Comparison of ENCODE assay signal across 18 mouse cellular contexts in genomic region chr5:20496924-20497323, GRCm38 (mm10).
DNase-seq lines count a peak whose midpoint lies in the region; ATAC-seq and TF ChIP-seq lines count a peak whose summit lies in the region.
"Had no signal": no experiment of that assay in that cellular context is flagged by ENCODE, and none has a peak within 500 bp of the region (broad histone marks: within the 10 kb centered on the region; RNA-seq: fewer than 3 reads in every experiment).

No protein-coding gene starts in this region.

- H3K27me3 ChIP-seq in hindbrain, postnatal 0 days (ENCODE audit: insufficient read depth, low read length) = no peaks in the 10 kb centered on the region
- H3K27me3 ChIP-seq in hindbrain, embryonic 11.5 days (ENCODE audit: control insufficient read depth, insufficient read depth, low read length) = no peaks in the 10 kb centered on the region
- H3K27me3 ChIP-seq in limb, embryonic 10.5 days (ENCODE audit: low read depth, poor library complexity, severe bottlenecking) = no peaks in the 10 kb centered on the region
- no peaks in the 10 kb centered on the region for H3K27me3 ChIP-seq in thymus, adult 2 months (ENCODE audit: control insufficient read depth, insufficient read depth, low read length)
- H3K27me3 ChIP-seq: embryonic facial prominence, embryonic 13.5 days; heart, embryonic 13.5 days; hindbrain, embryonic 13.5 days had no signal

- H3K27ac ChIP-seq in hindbrain, postnatal 0 days = no peak overlapping the region
- H3K27ac ChIP-seq in hindbrain, embryonic 11.5 days (ENCODE audit: low read depth, low read length) = no peak overlapping the region
- no peak overlapping the region for H3K27ac ChIP-seq in limb, embryonic 10.5 days
- H3K27ac ChIP-seq in thymus, adult 2 months (ENCODE audit: control insufficient read depth, insufficient read depth, low read length) = peak overlapping the region; percentile 35; the same call in 1 of the 2 replicates
- H3K27ac ChIP-seq: embryonic facial prominence, embryonic 13.5 days; heart, embryonic 13.5 days; hindbrain, embryonic 13.5 days had no signal

- no peak overlapping the region for H3K9ac ChIP-seq in hindbrain, postnatal 0 days (replicated peaks; ENCODE audit: low read length)
- H3K9ac ChIP-seq in hindbrain, embryonic 11.5 days (ENCODE audit: low read depth, low read length) = no peak overlapping the region
- H3K9ac ChIP-seq: embryonic facial prominence, embryonic 13.5 days; heart, embryonic 13.5 days; hindbrain, embryonic 13.5 days had no signal

- no peaks in the 10 kb centered on the region for H3K9me3 ChIP-seq in hindbrain, postnatal 0 days (ENCODE audit: low read length)
- H3K9me3 ChIP-seq in hindbrain, embryonic 11.5 days (ENCODE audit: control insufficient read depth, low read length) = no peaks in the 10 kb centered on the region
- H3K9me3 ChIP-seq in limb, embryonic 10.5 days (replicated peaks) = no peaks in the 10 kb centered on the region
- H3K9me3 ChIP-seq: embryonic facial prominence, embryonic 13.5 days; heart, embryonic 13.5 days; hindbrain, embryonic 13.5 days had no signal

- H3K4me2 ChIP-seq in hindbrain, postnatal 0 days (ENCODE audit: low read depth, low read length) = no peak overlapping the region
- H3K4me2 ChIP-seq in hindbrain, embryonic 11.5 days (replicated peaks; ENCODE audit: low read depth, low read length) = no peak overlapping the region
- H3K4me2 ChIP-seq: embryonic facial prominence, embryonic 13.5 days; heart, embryonic 13.5 days; hindbrain, embryonic 13.5 days; midbrain, embryonic 11.5 days had no signal

- H3K4me1 ChIP-seq in hindbrain, postnatal 0 days (ENCODE audit: insufficient read depth, low read length) = no peaks in the 10 kb centered on the region
- H3K4me1 ChIP-seq in hindbrain, embryonic 11.5 days (replicated peaks; ENCODE audit: control insufficient read depth, insufficient read depth, low read length) = no peaks in the 10 kb centered on the region
- H3K4me1 ChIP-seq in limb, embryonic 10.5 days = peaks cover 34% of the 10 kb centered on the region
- H3K4me1 ChIP-seq in thymus, adult 2 months (replicated peaks; ENCODE audit: control insufficient read depth, insufficient read depth, low read length) = peaks cover 10% of the 10 kb centered on the region
- H3K4me1 ChIP-seq: heart, embryonic 13.5 days had no signal

- 58% methylated on average over 8 of the region's 8 CpGs for WGBS in hindbrain, postnatal 0 days
- WGBS in hindbrain, embryonic 11.5 days = 66% methylated on average over 8 of the region's 8 CpGs
- WGBS in limb, embryonic 10.5 days = 23% methylated on average over 8 of the region's 8 CpGs
- WGBS in thymus, adult 2 months = 18% methylated on average over 8 of the region's 8 CpGs

- TF ChIP-seq CTCF in hindbrain, postnatal 0 days (IDR thresholded peaks at IDR 0.05; ENCODE audit: low read depth) = no peak
- TF ChIP-seq CTCF in thymus, adult 2 months (IDR thresholded peaks at IDR 0.05; ENCODE audit: borderline replicate concordance, control insufficient read depth, extremely low read depth, insufficient read depth, low read length, poor library complexity) = no peak

- H3K4me3 ChIP-seq in hindbrain, postnatal 0 days (ENCODE audit: low read length) = no peak overlapping the region
- no peak overlapping the region for H3K4me3 ChIP-seq in hindbrain, embryonic 11.5 days (ENCODE audit: low read depth, low read length)
- no peak overlapping the region for H3K4me3 ChIP-seq in limb, embryonic 10.5 days
- H3K4me3 ChIP-seq in thymus, adult 2 months (ENCODE audit: control insufficient read depth, insufficient read depth, low read length) = no peak overlapping the region
- H3K4me3 ChIP-seq: embryonic facial prominence, embryonic 13.5 days; heart, embryonic 13.5 days; hindbrain, embryonic 13.5 days had no signal

- TF ChIP-seq POLR2A in thymus, adult 2 months (IDR thresholded peaks at IDR 0.05; ENCODE audit: control insufficient read depth, extremely low read depth, insufficient read depth, low read length, poor library complexity) = no peak

- no peak for DNase-seq in hindbrain, postnatal 0 days (ENCODE audit: low spot score)
- no peak for DNase-seq in hindbrain, embryonic 11.5 days (ENCODE audit: low spot score)
- DNase-seq in embryo, embryonic 10 days (ENCODE audit: low spot score) = peak; percentile 39
- DNase-seq in limb, embryonic 10.5 days (ENCODE audit: low spot score) = peak; percentile 51
- DNase-seq in thymus, adult 2 months = peak; percentile 25
- no peak for DNase-seq in cerebellum, adult 8-10 months
- DNase-seq in gastrocnemius, postnatal 25 days = no peak
- DNase-seq: adrenal gland, postnatal 10 days; B cell, adult 2 months; cerebellum, adult 9-11 months; kidney, adult 18-20 months; kidney, postnatal 36 days; lung, postnatal 14 days had no signal

- ATAC-seq in hindbrain, postnatal 0 days = 0 out of 2 replicates have a peak, but pooled peaks have one; percentile 18
- no peak for ATAC-seq in hindbrain, embryonic 11.5 days (ENCODE audit: low FRiP score)
- no peak for ATAC-seq in activated CD4-positive, CD25-positive, alpha-beta regulatory T cell, adult 4 months

- H3K36me3 ChIP-seq in hindbrain, postnatal 0 days (ENCODE audit: insufficient read depth, low read length) = no peaks in the 10 kb centered on the region
- H3K36me3 ChIP-seq in hindbrain, embryonic 11.5 days (ENCODE audit: control insufficient read depth, insufficient read depth, low read length) = no peaks in the 10 kb centered on the region
- no peaks in the 10 kb centered on the region for H3K36me3 ChIP-seq in limb, embryonic 10.5 days
- no peaks in the 10 kb centered on the region for H3K36me3 ChIP-seq in thymus, adult 2 months (ENCODE audit: control insufficient read depth, insufficient read depth, low read length)
- H3K36me3 ChIP-seq: embryonic facial prominence, embryonic 13.5 days; heart, embryonic 13.5 days had no signal

Comparison
In these comparisons a context has a peak if more than half of its experiments do, and no peak if none do; other contexts are left out.
1. DNase-seq: peak in embryo, embryonic 10 days (single experiment), limb, embryonic 10.5 days (single experiment) and thymus, adult 2 months (single experiment); none in hindbrain, postnatal 0 days (single experiment), hindbrain, embryonic 11.5 days (single experiment), cerebellum, adult 8-10 months (single experiment) and gastrocnemius, postnatal 25 days (single experiment).